26 mouse cellular contexts compared by ENCODE assay signal in the genomic region with DNA sequence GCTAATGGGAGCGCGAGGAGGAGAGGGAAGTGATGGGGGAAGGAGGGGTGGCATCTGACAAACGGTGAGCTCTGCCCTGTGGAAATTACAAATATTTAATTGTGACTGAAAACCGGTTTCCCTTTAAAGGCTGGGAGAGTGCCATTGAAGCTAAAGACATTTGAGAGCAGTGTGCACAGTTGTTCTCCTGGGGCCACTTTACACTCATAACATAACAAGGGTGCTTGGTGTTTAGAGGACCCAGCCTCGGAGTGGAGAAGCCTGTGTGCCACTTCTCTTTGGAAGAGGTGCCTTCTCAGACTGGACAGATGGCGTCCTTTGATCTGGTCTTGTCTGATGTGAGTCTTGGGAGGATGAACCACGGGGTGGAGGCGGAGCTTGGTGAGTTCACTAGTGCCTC. TPM values are rescaled to one million over a fixed set of nuclear protein-coding genes. Genes with fewer than 3 reads are reported as not detected.
DNase-seq lines count a peak whose midpoint lies in the region; ATAC-seq and TF ChIP-seq lines count a peak whose summit lies in the region.
"Had no signal": no experiment of that assay in that cellular context is flagged by ENCODE, and none has a peak within 500 bp of the region (broad histone marks: within the 10 kb centered on the region; RNA-seq: fewer than 3 reads in every experiment).

No protein-coding gene starts in this region.

- H3K27me3 ChIP-seq in heart, embryonic 10.5 days (ENCODE audit: insufficient read depth, poor library complexity, severe bottlenecking) = no peaks in the 10 kb centered on the region
- no peaks in the 10 kb centered on the region for H3K27me3 ChIP-seq in forebrain, embryonic 13.5 days
- H3K27me3 ChIP-seq: embryonic facial prominence, embryonic 12.5 days; forebrain, embryonic 12.5 days; forebrain, embryonic 15.5 days; Patski had no signal

- no peak overlapping the region for H3K9ac ChIP-seq in forebrain, embryonic 13.5 days
- H3K9ac ChIP-seq: embryonic facial prominence, embryonic 12.5 days; forebrain, embryonic 12.5 days; forebrain, embryonic 15.5 days; forebrain, postnatal 0 days had no signal

- TF ChIP-seq CTCF in embryonic fibroblast, embryonic 13.5 days (IDR thresholded peaks at IDR 0.05; ENCODE audit: borderline replicate concordance, insufficient read depth, low read length) = no peak

- WGBS in heart, embryonic 10.5 days = 77% methylated on average over 8 of the region's 8 CpGs
- 86% methylated on average over 8 of the region's 8 CpGs for WGBS in forebrain, embryonic 13.5 days

- no peak for ATAC-seq in forebrain, embryonic 13.5 days
- ATAC-seq: activated CD4-positive, CD25-positive, alpha-beta regulatory T cell, adult 4 months; forebrain, embryonic 15.5 days; forebrain, postnatal 0 days; Patski had no signal

- H3K9me3 ChIP-seq in heart, embryonic 10.5 days = no peaks in the 10 kb centered on the region
- H3K9me3 ChIP-seq in forebrain, embryonic 13.5 days (replicated peaks) = no peaks in the 10 kb centered on the region
- H3K9me3 ChIP-seq: embryonic facial prominence, embryonic 10.5 days; embryonic facial prominence, embryonic 12.5 days; forebrain, embryonic 10.5 days; forebrain, embryonic 12.5 days; forebrain, embryonic 15.5 days; G1E had no signal

- peaks cover 7% of the 10 kb centered on the region; the same call in 1 of the 2 replicates for H3K4me1 ChIP-seq in heart, embryonic 10.5 days
- peaks cover 7% of the 10 kb centered on the region; the same call in 1 of the 2 replicates for H3K4me1 ChIP-seq in embryonic fibroblast, embryonic 13.5 days (ENCODE audit: control insufficient read depth, insufficient read depth, low read length)
- no peaks in the 10 kb centered on the region for H3K4me1 ChIP-seq in forebrain, embryonic 13.5 days
- H3K4me1 ChIP-seq: embryonic facial prominence, embryonic 10.5 days; embryonic facial prominence, embryonic 12.5 days; forebrain, embryonic 10.5 days; forebrain, embryonic 12.5 days had no signal

- DNase-seq in heart, embryonic 10.5 days (ENCODE audit: low spot score) = peak; percentile 39
- no peak for DNase-seq in heart, adult 9 months (ENCODE audit: low spot score in 2 of 2)
- peak; percentile 16 for DNase-seq in lung, postnatal 36 days
- DNase-seq in lung, postnatal 4 days = no peak
- DNase-seq in testis, postnatal 10 days (ENCODE audit: low spot score) = peak; percentile 44
- DNase-seq in testis, postnatal 14 days (ENCODE audit: low spot score) = no peak
- DNase-seq: adrenal gland, adult 8-10 months; adrenal gland, postnatal 14 days; adrenal gland, postnatal 36 days; cerebellum, adult 11-12 months; cerebellum, adult 2 months; cerebellum, adult 9-10 months; cerebellum, postnatal 10 days; cerebellum, postnatal 25 days; forebrain, postnatal 0 days had no signal

- H3K4me2 ChIP-seq in forebrain, embryonic 13.5 days = no peak overlapping the region
- H3K4me2 ChIP-seq: embryonic facial prominence, embryonic 12.5 days; forebrain, embryonic 12.5 days; forebrain, embryonic 15.5 days had no signal

- no peak for TF ChIP-seq POLR2A in embryonic fibroblast, embryonic 13.5 days (IDR thresholded peaks at IDR 0.05; ENCODE audit: low read depth, low read length)

- H3K27ac ChIP-seq in heart, embryonic 10.5 days = no peak overlapping the region
- H3K27ac ChIP-seq in embryonic fibroblast, embryonic 13.5 days (ENCODE audit: insufficient read depth, low read length) = peak overlapping the region; percentile 9; the same call in 1 of the 2 replicates
- no peak overlapping the region for H3K27ac ChIP-seq in forebrain, embryonic 13.5 days
- H3K27ac ChIP-seq: embryonic facial prominence, embryonic 10.5 days; embryonic facial prominence, embryonic 12.5 days; forebrain, embryonic 10.5 days; forebrain, embryonic 12.5 days; forebrain, embryonic 15.5 days had no signal

- peaks cover 13% of the 10 kb centered on the region; the same call in 1 of the 2 replicates for H3K36me3 ChIP-seq in heart, embryonic 10.5 days
- no peaks in the 10 kb centered on the region for H3K36me3 ChIP-seq in forebrain, embryonic 13.5 days (ENCODE audit: poor library complexity, severe bottlenecking)
- H3K36me3 ChIP-seq: embryonic facial prominence, embryonic 10.5 days; forebrain, embryonic 12.5 days; forebrain, embryonic 15.5 days; G1E had no signal

- H3K4me3 ChIP-seq in heart, embryonic 10.5 days = no peak overlapping the region
- no peak overlapping the region for H3K4me3 ChIP-seq in embryonic fibroblast, embryonic 13.5 days (ENCODE audit: insufficient read depth, low read length)
- no peak overlapping the region for H3K4me3 ChIP-seq in forebrain, embryonic 13.5 days
- H3K4me3 ChIP-seq: embryonic facial prominence, embryonic 10.5 days; embryonic facial prominence, embryonic 12.5 days; erythroblast, embryonic 14.5 days; forebrain, embryonic 10.5 days; forebrain, embryonic 12.5 days; forebrain, embryonic 15.5 days had no signal

RNA-seq across cellular contexts. Expression of gene Samd4, which starts 26.2 kb away (rescaled TPM):
- 11.1 and 17.0 TPM in 2 replicates for polyA plus RNA-seq in heart, embryonic 10.5 days (2016; fragmentation: Nextera tagmentation; extraction: Ambion mirVana)
- polyA plus RNA-seq in embryonic fibroblast, embryonic 13.5 days (2011; ENCODE audit: insufficient read length, low read depth, missing spikeins) = 54.3 and 71.0 TPM in 2 replicates
- polyA plus RNA-seq in forebrain, embryonic 13.5 days (2015; fragmentation: Nextera tagmentation; extraction: Ambion mirVana) = 5.2 and 5.8 TPM in 2 replicates
- polyA plus RNA-seq: G1E had no signal

Comparison
In these comparisons a context has a peak if more than half of its experiments do, and no peak if none do; other contexts are left out.
1. DNase-seq: peak in heart, embryonic 10.5 days (single experiment), lung, postnatal 36 days (single experiment) and testis, postnatal 10 days (single experiment); none in heart, adult 9 months (0 of 2), lung, postnatal 4 days (0 of 2) and testis, postnatal 14 days (single experiment).